Mouse (Mus musculus): ENCODE results near the gene Myog. TPM values are rescaled to one million over a fixed set of nuclear protein-coding genes. Genes with fewer than 3 reads are reported as not detected.
"Not testable (repeated sequence)": the region's sequence is repeated elsewhere in the genome, so short reads cannot be mapped to it uniquely, and the experiment has no call there.

Myog gene
- polyA plus RNA-seq (2016; fragmentation: Nextera tagmentation; extraction: Ambion mirVana): 0.86 and 2.3 TPM in 2 replicates

DNA sequence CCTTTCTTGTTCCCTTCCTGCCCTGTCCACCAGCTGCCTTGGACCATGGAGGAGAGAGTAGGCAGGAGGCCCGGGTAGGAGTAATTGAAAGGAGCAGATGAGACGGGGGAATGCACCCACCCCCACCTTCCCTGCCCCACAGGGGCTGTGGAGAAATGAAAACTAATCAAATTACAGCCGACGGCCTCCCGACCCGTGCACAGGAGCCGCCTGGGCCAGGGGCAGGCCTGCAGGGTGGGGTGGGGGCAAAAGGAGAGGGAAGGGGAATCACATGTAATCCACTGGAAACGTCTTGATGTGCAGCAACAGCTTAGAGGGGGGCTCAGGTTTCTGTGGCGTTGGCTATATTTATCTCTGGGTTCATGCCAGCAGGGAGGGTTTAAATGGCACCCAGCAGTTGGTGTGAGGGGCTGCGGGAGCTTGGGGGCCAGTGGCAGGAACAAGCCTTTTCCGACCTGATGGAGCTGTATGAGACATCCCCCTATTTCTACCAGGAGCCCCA lies at the start of gene Myog:
Gene Myog, plus strand, starts transcription at position 392 of the 502 bp plus-strand sequence.
- Histone ChIP-seq H3K9me3 (no peaks in the 10 kb centered on the region), H3K36me3 (no peaks in the 10 kb centered on the region), H3K27me3 (ENCODE audit: insufficient read depth, poor library complexity, severe bottlenecking) (0 out of 2 replicates have a peak, but pooled peaks cover 8% of the 10 kb centered on the region), H3K4me3 (no peak within 1 kb of the TSS), H3K27ac (peak within 1 kb of the TSS; percentile 67), H3K4me1 (peaks cover 35% of the 10 kb centered on the region)
- 51% methylated on average over 11 of the region's 11 CpGs for WGBS
- DNase-seq (ENCODE audit: low spot score): no peak

DNA sequence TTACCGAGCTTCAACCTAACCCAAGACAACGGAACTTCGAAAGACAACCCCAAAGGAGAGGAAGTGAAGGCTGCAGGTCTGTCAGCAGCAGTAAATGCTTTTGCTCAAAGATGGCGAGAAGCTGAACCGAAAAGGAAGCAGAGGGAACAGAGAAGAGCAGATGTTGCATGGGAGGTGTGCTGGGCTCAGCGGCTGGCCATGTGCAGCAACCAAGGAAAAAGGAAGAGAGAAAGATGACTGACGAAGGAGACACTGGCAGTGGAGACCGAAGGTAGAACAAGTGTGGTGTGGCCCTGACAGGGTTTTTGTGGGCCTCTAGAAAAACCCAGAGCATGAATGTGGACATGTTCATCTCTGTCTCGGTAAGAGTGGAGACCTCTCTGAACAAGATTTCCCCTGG lies 49.1 kb upstream of the Myog start:
- H3K4me1 ChIP-seq: peaks cover 60% of the 10 kb centered on the region
- no peak for DNase-seq (ENCODE audit: low spot score)
- H3K4me3 ChIP-seq: no peak overlapping the region
- H3K27me3 ChIP-seq (ENCODE audit: insufficient read depth, poor library complexity, severe bottlenecking): peaks cover 57% of the 10 kb centered on the region
- no peaks in the 10 kb centered on the region for H3K36me3 ChIP-seq
- H3K27ac ChIP-seq: no peak overlapping the region
- no peaks in the 10 kb centered on the region for H3K9me3 ChIP-seq
- WGBS: 78% methylated on average over 9 of the region's 9 CpGs

DNA sequence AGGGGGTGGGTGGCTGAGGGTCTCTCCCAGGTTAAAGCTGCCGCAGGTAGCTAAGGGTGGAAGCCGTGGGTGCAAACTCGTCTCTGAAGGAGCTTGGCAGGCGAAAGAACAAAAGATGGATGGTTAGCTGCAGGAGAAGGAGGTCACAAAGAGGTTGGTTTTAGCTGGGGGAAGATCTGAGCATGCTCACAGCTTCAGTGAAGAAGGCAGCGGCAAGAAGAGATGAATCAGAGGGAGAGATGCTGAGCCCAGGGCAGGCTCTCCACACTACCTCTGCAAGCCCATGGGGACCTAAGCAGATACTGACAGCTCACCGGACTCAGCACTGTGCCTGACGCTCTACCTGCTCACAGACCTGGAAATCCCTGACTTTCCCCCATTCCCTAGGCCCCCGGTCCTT lies 48.5 kb upstream of the Myog start:
- H3K4me3 ChIP-seq: no peak overlapping the region

DNA sequence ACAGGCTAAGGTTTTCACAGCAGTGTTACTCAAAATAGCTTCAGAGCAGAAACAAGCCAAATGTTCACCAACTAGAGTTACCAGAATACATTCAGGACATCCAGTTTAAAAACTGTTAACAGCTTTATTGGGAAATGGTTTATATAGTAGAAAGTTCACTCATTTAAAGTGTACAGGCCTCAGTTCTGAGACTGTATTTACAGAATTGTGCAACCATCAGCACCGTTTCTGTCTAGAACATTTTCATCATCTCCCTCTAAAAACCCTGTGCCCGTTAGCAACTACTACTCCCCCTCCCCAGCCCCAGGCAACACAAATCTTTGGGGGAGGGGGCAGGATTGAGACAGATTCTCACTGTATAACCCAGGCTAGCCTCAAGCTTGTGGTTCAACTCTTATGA lies 47.5 kb upstream of the Myog start:
- Histone ChIP-seq H3K27ac (peak overlapping the region; percentile 52; the same call in 1 of the 2 replicates), H3K4me3 (no peak overlapping the region), H3K36me3 (no peaks in the 10 kb centered on the region), H3K9me3 (no peaks in the 10 kb centered on the region), H3K4me1 (peaks cover 52% of the 10 kb centered on the region), H3K27me3 (ENCODE audit: insufficient read depth, poor library complexity, severe bottlenecking) (peaks cover 41% of the 10 kb centered on the region)
- WGBS: 57% methylated on average over 2 of the region's 2 CpGs
- no peak for DNase-seq (ENCODE audit: low spot score)

More for the DNA sequence above, 48.5 kb upstream of the Myog start:
- no peak for DNase-seq (ENCODE audit: low spot score)
- WGBS: 73% methylated on average over 8 of the region's 8 CpGs
- Histone ChIP-seq H3K4me1 (peaks cover 55% of the 10 kb centered on the region), H3K27ac (no peak overlapping the region), H3K27me3 (ENCODE audit: insufficient read depth, poor library complexity, severe bottlenecking) (peaks cover 51% of the 10 kb centered on the region), H3K36me3 (no peaks in the 10 kb centered on the region), H3K9me3 (no peaks in the 10 kb centered on the region)

DNA sequence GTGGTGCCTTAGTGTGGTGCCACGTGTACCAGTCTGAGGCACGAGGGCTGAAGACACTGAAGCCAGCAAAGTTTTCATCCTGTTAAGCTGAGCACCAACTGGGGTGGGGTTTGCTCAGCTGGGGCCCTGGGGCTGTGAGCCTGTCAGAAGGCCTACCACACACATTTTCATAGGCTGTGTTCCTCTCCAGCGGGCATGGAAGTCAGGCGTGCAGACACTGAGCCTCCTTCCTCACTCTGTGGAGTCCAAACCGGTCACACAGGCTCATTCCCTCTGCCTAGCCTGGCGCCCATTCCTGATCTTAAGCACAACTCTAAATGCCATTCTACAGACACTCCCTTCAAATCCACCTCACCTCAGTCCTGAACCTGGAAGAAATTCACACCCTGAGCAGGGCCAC lies 46.3 kb upstream of the Myog start:
- Histone ChIP-seq H3K4me3 (no peak overlapping the region), H3K4me1 (peaks cover 52% of the 10 kb centered on the region), H3K9me3 (no peaks in the 10 kb centered on the region), H3K36me3 (no peaks in the 10 kb centered on the region), H3K27me3 (ENCODE audit: insufficient read depth, poor library complexity, severe bottlenecking) (peaks cover 34% of the 10 kb centered on the region), H3K27ac (peak overlapping the region; percentile 53; the same call in 1 of the 2 replicates)
- DNase-seq (ENCODE audit: low spot score): no peak
- WGBS: 68% methylated on average over 6 of the region's 6 CpGs

DNA sequence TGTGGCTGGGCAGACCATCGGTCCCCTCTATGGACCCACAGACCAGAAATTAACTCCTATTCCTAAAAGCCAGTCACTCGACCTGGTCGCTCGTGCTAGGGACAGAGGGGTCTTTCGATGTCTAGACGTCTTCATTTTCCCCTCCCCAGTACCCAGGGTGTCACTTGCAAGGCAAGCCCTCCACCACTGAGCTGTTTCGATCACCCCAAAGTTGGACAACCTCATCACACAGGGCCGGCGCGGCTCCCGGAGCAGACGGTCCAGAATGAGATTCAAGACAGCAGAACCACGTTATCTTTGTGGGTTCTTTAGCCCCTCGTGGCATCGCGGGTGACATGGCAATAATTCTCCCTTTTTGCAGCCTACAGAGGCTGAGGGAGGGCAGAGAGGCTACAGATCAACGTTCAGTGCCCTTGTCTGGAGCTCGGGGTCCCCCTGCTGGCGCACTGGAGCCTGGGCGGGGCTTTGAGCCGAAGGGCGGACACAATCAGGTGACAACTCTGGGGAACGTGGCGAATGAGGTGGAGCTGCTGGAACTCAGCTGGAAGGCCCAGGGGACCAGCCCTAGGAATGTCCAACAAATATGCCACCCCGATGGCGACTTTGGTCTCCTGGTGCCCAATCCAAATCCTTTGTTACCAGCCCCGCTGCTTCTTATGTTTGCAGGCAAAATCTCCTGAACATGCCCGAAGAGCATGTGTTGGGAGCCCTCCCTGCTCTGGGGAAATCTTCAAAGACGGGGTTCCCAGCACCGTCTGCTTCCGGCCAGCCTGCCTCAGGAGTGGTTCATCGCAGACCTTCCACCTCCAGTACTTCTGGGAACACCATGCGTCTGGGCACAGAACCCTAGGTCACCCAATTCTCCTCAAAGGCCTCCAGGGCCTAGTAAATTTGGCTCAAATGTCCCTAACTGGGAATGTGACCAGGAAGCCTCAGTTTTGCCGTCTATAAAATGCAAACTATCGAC lies 45.6 kb upstream of the Myog start:
- peaks cover 34% of the 10 kb centered on the region for H3K27me3 ChIP-seq (ENCODE audit: insufficient read depth, poor library complexity, severe bottlenecking)
- 22% methylated on average over 35 of the region's 35 CpGs for WGBS
- DNase-seq (ENCODE audit: low spot score): peak; percentile 95
- no peaks in the 10 kb centered on the region for H3K36me3 ChIP-seq
- peak overlapping the region; percentile 53 for H3K27ac ChIP-seq
- no peak overlapping the region for H3K4me3 ChIP-seq
- H3K9me3 ChIP-seq: no peaks in the 10 kb centered on the region
- peaks cover 45% of the 10 kb centered on the region for H3K4me1 ChIP-seq

DNA sequence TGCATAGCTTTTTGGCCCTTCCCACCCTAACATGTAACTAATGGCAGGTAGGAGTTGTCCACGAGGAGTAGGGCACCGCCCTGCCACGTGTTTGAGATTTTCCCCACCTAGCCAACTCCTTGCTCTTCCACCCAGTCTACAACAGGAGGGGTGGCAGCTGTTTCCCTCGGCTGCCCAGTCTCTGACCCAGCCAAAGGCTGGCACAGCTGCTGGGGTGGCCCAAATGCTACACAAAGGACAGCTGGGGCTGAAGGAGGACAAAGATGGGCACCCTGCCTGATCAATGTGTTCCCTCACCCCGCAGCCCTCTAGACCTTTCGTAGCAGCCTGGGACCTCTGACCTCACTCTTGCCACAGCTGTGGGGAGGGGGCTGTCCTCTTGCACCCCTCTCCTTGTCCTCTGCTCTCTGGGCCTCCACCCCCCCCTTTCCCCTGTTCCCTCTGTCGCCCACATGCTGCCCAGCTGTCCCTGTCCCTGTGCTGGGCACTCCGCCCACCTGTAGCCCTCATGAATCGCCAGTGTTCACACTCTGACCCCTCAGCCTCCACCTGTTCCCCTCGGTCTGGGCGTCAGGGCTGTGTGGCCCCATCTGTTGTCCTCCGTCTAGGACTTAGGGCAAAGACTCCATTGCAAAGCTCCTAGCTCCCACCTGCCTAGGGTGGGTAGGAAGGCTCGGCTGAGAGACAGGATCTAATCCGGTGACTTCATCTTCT lies 44.6 kb upstream of the Myog start:
- H3K4me3 ChIP-seq: no peak overlapping the region
- no peaks in the 10 kb centered on the region for H3K36me3 ChIP-seq
- no peak for DNase-seq (ENCODE audit: low spot score)
- WGBS: 84% methylated on average over 14 of the region's 14 CpGs
- peaks cover 36% of the 10 kb centered on the region for H3K4me1 ChIP-seq
- H3K27ac ChIP-seq: 0 out of 2 replicates have a peak overlapping the region, but pooled peaks have one; percentile 36
- H3K9me3 ChIP-seq: no peaks in the 10 kb centered on the region
- H3K27me3 ChIP-seq (ENCODE audit: insufficient read depth, poor library complexity, severe bottlenecking): peaks cover 33% of the 10 kb centered on the region

DNA sequence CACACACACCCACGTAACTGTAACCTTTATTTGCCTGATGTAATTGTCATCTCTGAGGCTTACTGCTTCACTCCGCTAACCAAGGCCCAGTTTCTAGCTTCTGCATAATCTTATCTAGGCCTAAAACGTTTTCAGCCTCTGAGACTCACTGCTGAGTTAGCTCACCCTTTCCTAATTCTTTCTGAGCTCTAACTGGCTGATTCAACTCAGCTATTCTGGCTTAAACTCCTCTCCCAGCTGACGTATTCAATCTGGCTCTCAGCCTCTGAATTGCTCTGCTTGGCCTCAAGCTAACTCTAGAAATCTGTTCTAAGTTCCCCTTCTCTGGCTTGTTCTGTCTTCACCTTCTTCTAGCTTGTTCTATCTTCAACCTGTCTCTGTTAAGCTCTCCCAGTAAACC lies 43.2 kb upstream of the Myog start:
- H3K27ac ChIP-seq: no peak overlapping the region
- WGBS: 43% methylated on average over 4 of the region's 4 CpGs
- H3K4me1 ChIP-seq: peaks cover 28% of the 10 kb centered on the region
- peaks cover 23% of the 10 kb centered on the region for H3K27me3 ChIP-seq (ENCODE audit: insufficient read depth, poor library complexity, severe bottlenecking)
- H3K9me3 ChIP-seq: no peaks in the 10 kb centered on the region
- no peak overlapping the region for H3K4me3 ChIP-seq
- no peaks in the 10 kb centered on the region for H3K36me3 ChIP-seq
- DNase-seq (ENCODE audit: low spot score): no peak

DNA sequence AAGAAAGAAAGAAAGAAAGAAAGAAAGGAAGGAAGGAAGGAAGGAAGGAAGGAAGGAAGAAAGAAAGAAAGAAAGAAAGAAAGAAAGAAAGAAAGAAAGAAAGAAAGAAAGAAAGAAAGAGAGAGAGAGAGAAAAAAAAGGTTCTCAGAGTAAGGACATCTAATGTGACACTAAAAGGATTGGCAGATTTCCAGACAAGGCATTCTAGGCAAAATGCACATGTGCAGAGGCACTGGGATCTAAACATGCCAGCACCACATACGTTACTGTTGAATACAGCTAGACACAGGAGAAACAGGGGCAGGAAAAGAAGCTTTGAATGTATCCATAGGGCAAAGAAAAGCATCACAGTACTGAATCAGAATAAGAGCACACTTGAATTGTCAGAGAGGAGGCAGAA lies 40.1 kb upstream of the Myog start:
- not testable (repeated sequence) for H3K27me3 ChIP-seq (ENCODE audit: insufficient read depth, poor library complexity, severe bottlenecking); DNase-seq (ENCODE audit: low spot score); H3K27ac ChIP-seq; H3K36me3 ChIP-seq; H3K4me1 ChIP-seq; H3K9me3 ChIP-seq; H3K4me3 ChIP-seq
- WGBS: 81% methylated on average over 1 of the region's 1 CpGs

DNA sequence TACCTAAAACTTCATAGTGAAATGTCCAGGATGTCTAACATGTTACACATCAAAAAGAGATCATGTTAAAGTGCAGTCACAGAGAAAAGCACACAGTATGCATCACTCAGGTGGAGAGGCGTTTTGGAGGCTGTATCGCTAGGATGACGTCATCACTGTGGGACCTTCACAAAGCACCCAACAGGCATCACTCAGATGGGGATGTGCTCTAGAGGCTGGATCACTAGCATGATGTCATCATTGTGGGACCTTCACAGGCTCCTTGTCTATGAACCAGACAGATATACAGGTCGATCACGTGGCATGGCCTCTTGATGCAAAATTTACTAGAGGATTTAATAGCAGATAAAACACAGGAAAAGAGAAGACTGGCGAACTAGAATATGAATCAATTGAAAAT lies 25.4 kb upstream of the Myog start:
- DNase-seq (ENCODE audit: low spot score): no peak
- Histone ChIP-seq H3K4me3 (no peak overlapping the region), H3K9me3 (peaks cover 8% of the 10 kb centered on the region; the same call in 1 of the 2 replicates), H3K27me3 (ENCODE audit: insufficient read depth, poor library complexity, severe bottlenecking) (no peaks in the 10 kb centered on the region), H3K27ac (no peak overlapping the region), H3K36me3 (no peaks in the 10 kb centered on the region), H3K4me1 (no peaks in the 10 kb centered on the region; the same call in 1 of the 2 replicates)
- WGBS: 84% methylated on average over 6 of the region's 6 CpGs

DNA sequence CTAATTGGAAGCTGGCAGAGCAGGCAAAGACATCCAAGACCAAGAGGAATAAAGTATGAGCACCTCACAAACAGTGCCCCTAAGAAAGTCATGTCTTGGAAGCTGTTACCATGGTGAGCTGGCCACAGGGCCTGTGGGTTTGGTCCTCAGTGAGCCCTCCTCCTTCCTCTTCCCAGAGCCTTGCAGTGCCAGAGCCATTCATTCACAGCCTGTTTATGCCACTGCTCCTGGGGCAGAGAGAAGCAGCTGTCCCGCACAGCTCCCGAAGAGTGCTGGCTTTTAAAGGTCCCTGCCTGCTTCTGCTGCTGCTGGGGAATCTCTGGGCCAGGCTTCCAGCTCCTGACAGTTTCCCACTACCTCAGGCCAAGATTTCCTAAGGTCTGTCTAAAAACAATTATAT lies 24.0 kb upstream of the Myog start:
- no peak overlapping the region for H3K27ac ChIP-seq
- H3K4me1 ChIP-seq: no peaks in the 10 kb centered on the region
- no peak overlapping the region for H3K4me3 ChIP-seq
- DNase-seq (ENCODE audit: low spot score): no peak
- H3K27me3 ChIP-seq (ENCODE audit: insufficient read depth, poor library complexity, severe bottlenecking): no peaks in the 10 kb centered on the region
- no peaks in the 10 kb centered on the region; the same call in 1 of the 2 replicates for H3K9me3 ChIP-seq
- 54% methylated on average over 2 of the region's 2 CpGs for whole genome bisulfite sequencing
- no peaks in the 10 kb centered on the region for H3K36me3 ChIP-seq

DNA sequence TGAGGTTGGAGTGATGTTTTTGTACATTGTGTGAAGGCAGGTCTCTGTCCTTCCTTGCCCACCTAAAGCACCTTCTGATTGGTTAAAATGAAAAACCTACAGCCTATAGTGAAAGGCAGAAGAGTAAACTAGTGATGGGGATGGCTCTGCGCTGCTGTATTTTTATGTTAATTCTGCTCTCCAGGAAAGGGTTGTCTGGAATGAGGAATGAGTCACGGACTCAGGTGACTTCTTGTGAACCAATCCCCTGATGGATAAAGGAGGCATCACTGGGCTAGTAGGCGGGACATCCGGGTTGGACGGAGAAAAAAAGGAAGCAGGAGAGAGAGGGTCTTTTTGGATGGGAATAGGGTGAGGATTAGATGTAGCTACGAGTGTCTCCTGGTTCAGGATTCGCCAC lies 19.8 kb upstream of the Myog start:
- no peaks in the 10 kb centered on the region for H3K9me3 ChIP-seq
- H3K36me3 ChIP-seq: no peaks in the 10 kb centered on the region

More for the DNA sequence above, 19.8 kb upstream of the Myog start:
- H3K4me3 ChIP-seq: no peak overlapping the region
- H3K27me3 ChIP-seq (ENCODE audit: insufficient read depth, poor library complexity, severe bottlenecking): no peaks in the 10 kb centered on the region
- 66% methylated on average over 7 of the region's 7 CpGs for WGBS
- no peak overlapping the region for H3K27ac ChIP-seq
- DNase-seq (ENCODE audit: low spot score): no peak
- peaks cover 14% of the 10 kb centered on the region for H3K4me1 ChIP-seq
